Mouse (Mus musculus) embryonic fibroblast, embryonic 13.5 days (primary cell): ENCODE measurements around the gene Ifnl2. TPM values are rescaled to one million over a fixed set of nuclear protein-coding genes. Genes with fewer than 3 reads are reported as not detected.
"Not testable (repeated sequence)": the region's sequence is repeated elsewhere in the genome, so short reads cannot be mapped to it uniquely, and the experiment has no call there.

ENCODE experiments used
- H3K27ac ChIP-seq: 2 replicates; pipeline ENCODE4 v1.5.1; 2012; ENCODE audit warnings: low read length, control low read depth, inconsistent platforms; ENCODE audit not compliant: insufficient read depth
- H3K4me1 ChIP-seq: 2 replicates; pipeline ENCODE4 v1.6.1; 2011; ENCODE audit warnings: low read length; ENCODE audit not compliant: control insufficient read depth, insufficient read depth
- H3K4me3 ChIP-seq: 2 replicates; pipeline ENCODE4 v1.5.1; 2011; ENCODE audit warnings: mild to moderate bottlenecking, control low read depth, low read length; ENCODE audit not compliant: insufficient read depth
- CTCF ChIP-seq: IDR thresholded peaks from 2 replicates; pipeline ENCODE4 v1.5.1; 2011; ENCODE audit warnings: mild to moderate bottlenecking, control low read depth, low read length, moderate library complexity, borderline replicate concordance; ENCODE audit not compliant: insufficient read depth
- POLR2A ChIP-seq: IDR thresholded peaks from 2 replicates; pipeline ENCODE4 v1.6.1; 2011; ENCODE audit warnings: low read depth, mild to moderate bottlenecking, control low read depth, low read length, moderate library complexity
- polyA plus RNA-seq: library from polyadenylated mRNA; stranded (reverse); fragments of >200 nt; gene quantifications from 2 replicates; pipeline ENCODE4 v1.2.4, GENCODE M21; 2011; ENCODE audit warnings: low read depth; ENCODE audit not compliant: missing spikeins, insufficient read length

The Ifnl2 gene
- not detected in 2 replicates for polyA plus RNA-seq

DNA sequence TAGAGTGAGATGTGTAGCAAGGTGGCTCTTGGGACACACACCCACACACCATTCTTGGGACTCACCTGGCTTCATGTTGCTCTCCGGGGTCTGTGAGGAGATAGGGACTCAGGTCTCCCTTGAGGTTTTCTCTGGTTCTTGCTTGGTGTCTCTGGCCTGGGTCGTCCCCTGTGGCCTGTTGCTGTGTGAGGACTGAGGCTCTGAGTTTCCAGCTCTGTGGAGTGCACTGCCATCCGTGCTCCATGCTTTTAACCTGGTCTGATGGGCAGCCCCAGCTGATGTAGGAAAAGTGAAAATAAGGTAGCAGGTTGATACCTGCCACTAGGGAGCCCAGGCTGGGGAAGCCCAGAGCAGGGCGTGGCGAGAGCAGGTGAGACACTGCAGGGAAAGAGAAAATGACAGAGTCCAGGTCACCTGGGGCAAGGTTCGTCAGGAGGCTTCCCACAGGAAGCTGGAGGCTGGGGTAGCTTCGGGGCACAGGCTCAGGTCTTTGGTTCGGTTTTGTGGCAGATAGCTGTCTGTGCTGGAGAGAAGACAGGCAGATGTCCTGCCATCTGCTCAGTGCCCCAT, at the start of gene Ifnl2:
Ifnl2 (minus strand) TSS at position 51 of the 570 bp plus-strand sequence.
- not testable (repeated sequence) for H3K4me3 ChIP-seq, H3K27ac ChIP-seq, H3K4me1 ChIP-seq

GRCm38 (mm10) chr7:28558486-28558885, 48.2 kb upstream of the Ifnl2 start:
- Histone ChIP-seq H3K4me1 (no peaks in the 10 kb centered on the region), H3K4me3 (no peak overlapping the region), H3K27ac (no peak overlapping the region)
- no peak for TF ChIP-seq POLR2A
- TF ChIP-seq CTCF = no peak

DNA sequence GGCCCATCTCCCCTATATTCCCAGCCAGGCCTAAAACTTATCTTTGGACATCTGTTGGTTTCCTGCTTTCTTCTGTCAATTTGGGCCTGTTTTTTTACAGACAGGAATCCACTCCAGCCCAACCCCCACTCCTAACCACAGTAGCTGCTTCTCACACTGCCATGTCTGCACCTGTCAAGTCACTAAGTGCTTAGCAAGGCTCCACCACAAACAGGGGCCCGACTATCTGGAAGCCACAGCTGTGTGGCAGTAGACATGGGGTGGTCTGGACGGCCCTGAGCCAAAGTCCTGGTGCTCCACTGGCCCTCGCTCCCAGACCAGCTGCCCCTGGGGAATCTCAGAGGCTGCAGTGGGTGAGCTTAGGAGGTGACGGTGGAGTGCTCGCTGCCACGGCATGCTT, 47.5 kb upstream of the Ifnl2 start:
- TF ChIP-seq CTCF (no peak), POLR2A (no peak)
- Histone ChIP-seq H3K27ac (no peak overlapping the region), H3K4me1 (no peaks in the 10 kb centered on the region), H3K4me3 (no peak overlapping the region)

GRCm38 (mm10) chr7:28557069-28557468, 46.8 kb upstream of the Ifnl2 start:
- Histone ChIP-seq H3K4me1 (no peaks in the 10 kb centered on the region), H3K27ac (no peak overlapping the region), H3K4me3 (no peak overlapping the region)
- no peak for TF ChIP-seq POLR2A

DNA sequence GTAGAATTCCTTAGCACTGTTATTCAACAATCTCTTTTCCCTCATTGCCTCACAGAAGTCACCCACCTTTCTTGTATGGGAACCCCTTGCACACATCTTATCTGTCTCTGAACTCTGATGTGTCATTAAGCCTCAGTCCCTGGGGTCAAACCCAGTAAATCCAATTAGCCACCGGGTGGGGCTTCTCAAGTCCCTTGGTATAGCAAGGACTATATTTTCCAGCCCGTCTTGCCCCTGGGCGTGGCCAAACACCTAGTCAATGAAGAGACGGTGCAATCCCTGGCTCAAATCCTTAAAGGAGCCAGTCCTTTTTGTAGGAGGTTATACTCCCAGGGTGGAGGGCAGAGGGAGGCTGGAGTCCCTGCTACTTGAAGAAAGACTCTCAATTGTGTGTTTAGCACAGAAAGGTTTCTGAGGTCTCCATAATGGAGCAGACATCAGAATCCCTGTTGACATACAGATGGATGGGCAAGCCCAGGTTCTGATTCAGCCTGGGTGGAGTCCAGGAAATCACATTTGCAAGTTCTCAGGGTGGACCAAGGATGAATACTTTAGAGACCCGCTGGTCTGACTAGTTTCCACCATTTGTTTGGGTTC, 45.8 kb upstream of the Ifnl2 start:
- H3K4me1 ChIP-seq = no peaks in the 10 kb centered on the region
- TF ChIP-seq CTCF = no peak
- no peak for TF ChIP-seq POLR2A
- no peak overlapping the region for H3K27ac ChIP-seq
- H3K4me3 ChIP-seq = no peak overlapping the region

DNA sequence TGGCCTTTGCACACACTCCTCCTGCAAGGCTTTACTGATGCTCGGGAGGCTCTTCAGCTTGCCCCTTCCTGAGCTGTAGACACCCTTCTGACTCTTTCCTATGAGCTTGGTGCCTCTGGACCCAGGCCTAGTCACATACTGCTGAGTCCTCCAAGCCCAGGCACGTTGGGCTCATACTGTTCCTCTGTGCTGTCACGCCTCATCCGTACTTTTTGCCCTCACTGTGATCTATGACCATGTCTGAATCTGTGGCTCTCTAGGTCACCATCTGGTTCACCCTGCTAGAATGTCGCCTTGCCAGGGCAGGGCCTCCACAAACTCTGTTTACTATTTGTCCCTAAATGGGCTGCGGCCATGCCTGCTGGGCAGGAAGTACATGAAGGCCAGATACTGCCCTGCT, 42.8 kb upstream of the Ifnl2 start:
- H3K4me3 ChIP-seq = no peak overlapping the region
- H3K27ac ChIP-seq = no peak overlapping the region
- no peak for TF ChIP-seq POLR2A
- TF ChIP-seq CTCF = no peak
- H3K4me1 ChIP-seq = no peaks in the 10 kb centered on the region

GRCm38 (mm10) chr7:28547628-28548027, 37.4 kb upstream of the Ifnl2 start:
- Histone ChIP-seq H3K4me3 (no peak overlapping the region), H3K4me1 (no peaks in the 10 kb centered on the region), H3K27ac (no peak overlapping the region)
- no peak for TF ChIP-seq POLR2A
- no peak for TF ChIP-seq CTCF

DNA sequence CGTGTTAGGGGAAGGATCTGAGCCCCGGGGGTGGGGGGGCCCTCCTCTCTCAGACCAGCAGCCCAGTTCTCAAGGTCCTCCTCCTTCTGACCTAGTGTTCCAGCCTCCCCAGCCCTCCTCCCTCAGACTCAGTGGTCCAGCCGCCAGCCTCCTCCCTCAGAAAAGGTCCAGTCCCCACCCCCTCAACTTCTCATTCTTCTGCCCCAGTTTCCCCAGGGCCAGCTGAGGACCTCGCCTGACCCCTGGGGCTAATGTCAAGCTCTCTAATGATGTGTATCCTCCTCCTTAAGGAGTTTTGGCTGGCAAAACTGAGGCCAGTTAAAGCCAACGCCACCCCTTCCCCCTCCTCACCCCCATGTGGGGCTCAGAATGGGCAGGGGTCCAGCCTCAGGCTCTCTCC, 36.9 kb upstream of the Ifnl2 start, which contains the start of gene Nccrp1:
Nccrp1 (minus strand) TSS at position 101 of the 400 bp plus-strand sequence.
- H3K4me3 ChIP-seq = no peak within 1 kb of the TSS
- TF ChIP-seq CTCF (no peak), POLR2A (no peak)
- no peak within 1 kb of the TSS for H3K27ac ChIP-seq
- H3K4me1 ChIP-seq = no peaks in the 10 kb centered on the region

DNA sequence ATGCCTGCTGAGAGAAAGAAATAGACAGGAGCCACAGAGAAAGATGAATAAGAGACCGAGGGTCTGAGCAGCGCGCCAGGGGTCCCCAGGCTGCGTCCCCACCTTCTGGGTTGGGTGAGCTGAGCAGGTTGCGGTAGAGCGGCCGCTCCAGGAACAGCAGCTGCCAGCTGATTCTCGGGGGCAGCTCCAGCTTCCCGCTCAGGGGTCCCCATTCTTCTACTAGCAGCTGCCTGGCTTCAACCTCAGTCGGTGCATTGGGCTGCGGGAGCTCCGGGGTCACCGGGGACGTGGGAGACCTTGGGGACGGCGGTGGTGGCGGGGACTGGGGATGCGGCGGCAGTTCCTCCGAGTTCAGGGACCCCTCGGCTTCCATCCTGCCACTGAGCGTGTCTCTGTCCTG, 36.4 kb upstream of the Ifnl2 start:
- H3K4me3 ChIP-seq = no peak overlapping the region
- no peak overlapping the region for H3K27ac ChIP-seq
- H3K4me1 ChIP-seq = no peaks in the 10 kb centered on the region
- TF ChIP-seq CTCF (no peak), POLR2A (no peak)

- Histone ChIP-seq H3K4me3 (no peak overlapping the region), H3K27ac (no peak overlapping the region), H3K4me1 (no peaks in the 10 kb centered on the region)
- TF ChIP-seq CTCF (no peak), POLR2A (no peak)
Observed at GRCm38 (mm10) chr7:28545891-28546210, 35.6 kb upstream of the Ifnl2 start.
